Mouse (Mus musculus) frontal cortex, adult 2 months (tissue): ENCODE data around the gene Slc2a1. TPM values are rescaled to one million over a fixed set of nuclear protein-coding genes. Genes with fewer than 3 reads are reported as not detected.

Experiments
- DNase-seq, 2 experiments: peaks; one replicate each; pipeline ENCODE4 v3.0.0; 2022; ENCODE audit warnings: low spot score in 1 of 2; ENCODE audit errors: extremely low spot score in 1 of 2
- polyA plus RNA-seq: library from polyadenylated mRNA; depleted of rRNA; stranded (reverse); fragments of >200 nt; gene quantifications from 2 replicates; pipeline ENCODE4 v1.2.3, GENCODE M21; 2012

Slc2a1 gene
- polyA plus RNA-seq, 1 experiment = 98.9 TPM

- no peak for DNase-seq
These were observed 18.7 kb downstream of the Slc2a1 start for GRCm38 (mm10) chr4:119127229-119127628.

- DNase-seq = no peak
These were observed 20.0 kb downstream of the Slc2a1 start for GRCm38 (mm10) chr4:119128547-119128946.

- DNase-seq = no peak
These were observed 20.6 kb downstream of the Slc2a1 start for GRCm38 (mm10) chr4:119129096-119129495.

GRCm38 (mm10) chr4:119131189-119131910 lies 22.8 kb downstream of the Slc2a1 start:
- DNase-seq = no peak

- no peak for DNase-seq
These were observed 24.8 kb downstream of the Slc2a1 start for GRCm38 (mm10) chr4:119133306-119133705.

GRCm38 (mm10) chr4:119133860-119134259 lies 25.3 kb downstream of the Slc2a1 start:
- no peak for DNase-seq

- no peak for DNase-seq
These were observed 28.8 kb downstream of the Slc2a1 start for GRCm38 (mm10) chr4:119137313-119137712.

- peak; percentile 52 to 74 for DNase-seq
These were observed 29.7 kb downstream of the Slc2a1 start for GRCm38 (mm10) chr4:119138171-119138570.

GRCm38 (mm10) chr4:119138776-119139175 lies 30.3 kb downstream of the Slc2a1 start:
- DNase-seq = no peak

- peak in 1 of 2 experiments; percentile 48 for DNase-seq
These were observed 31.6 kb downstream of the Slc2a1 start for GRCm38 (mm10) chr4:119140126-119140525.

- DNase-seq = peak in 1 of 2 experiments; percentile 30
These were observed 32.7 kb downstream of the Slc2a1 start for GRCm38 (mm10) chr4:119141191-119141590.

- peak in 1 of 2 experiments; percentile 54 for DNase-seq
These were observed 33.8 kb downstream of the Slc2a1 start for GRCm38 (mm10) chr4:119142230-119142871.

GRCm38 (mm10) chr4:119146816-119147215 lies 38.3 kb downstream of the Slc2a1 start:
- DNase-seq = no peak

GRCm38 (mm10) chr4:119147347-119147746 lies 38.8 kb downstream of the Slc2a1 start:
- no peak for DNase-seq

- DNase-seq = no peak
These were observed 40.2 kb downstream of the Slc2a1 start for GRCm38 (mm10) chr4:119148741-119149140.

GRCm38 (mm10) chr4:119157186-119157585 lies 48.7 kb downstream of the Slc2a1 start:
- peak in 1 of 2 experiments; percentile 78 for DNase-seq

GRCm38 (mm10) chr4:119157891-119158290 lies 49.4 kb downstream of the Slc2a1 start:
- no peak for DNase-seq

GRCm38 (mm10) chr4:119161358-119161757 lies 52.8 kb downstream of the Slc2a1 start:
- no peak for DNase-seq

- no peak for DNase-seq
These were observed 54.5 kb downstream of the Slc2a1 start for GRCm38 (mm10) chr4:119162990-119163389.

- DNase-seq = no peak
These were observed 57.4 kb downstream of the Slc2a1 start for GRCm38 (mm10) chr4:119165916-119166315.

GRCm38 (mm10) chr4:119167068-119167467 lies 58.6 kb downstream of the Slc2a1 start:
- DNase-seq = no peak

GRCm38 (mm10) chr4:119167663-119168062 lies 59.2 kb downstream of the Slc2a1 start:
- peak; percentile 77 to 95 for DNase-seq
